17 mouse cellular contexts compared by ENCODE assay signal in genomic region chr5:97009601-97010335, GRCm38 (mm10). TPM values are rescaled to one million over a fixed set of nuclear protein-coding genes. Genes with fewer than 3 reads are reported as not detected.
DNase-seq lines count a peak whose midpoint lies in the region; ATAC-seq and TF ChIP-seq lines count a peak whose summit lies in the region.
"Had no signal": no experiment of that assay in that cellular context is flagged by ENCODE, and none has a peak within 500 bp of the region (broad histone marks: within the 10 kb centered on the region; RNA-seq: fewer than 3 reads in every experiment).

No protein-coding gene starts in this region.

- no peak overlapping the region for H3K4me2 ChIP-seq in forebrain, embryonic 12.5 days
- H3K4me2 ChIP-seq in stomach, embryonic 15.5 days, result no peak overlapping the region
- H3K4me2 ChIP-seq in stomach, postnatal 0 days (replicated peaks; ENCODE audit: low read depth), result no peak overlapping the region
- H3K4me2 ChIP-seq in kidney, embryonic 14.5 days (replicated peaks; ENCODE audit: low read depth, low read length), result no peak overlapping the region
- H3K4me2 ChIP-seq: midbrain, embryonic 12.5 days had no signal

- peak; percentile 13 for DNase-seq in forebrain, embryonic 10.5 days (ENCODE audit: extremely low spot score, low spot score)
- no peak for DNase-seq in stomach, postnatal 0 days (ENCODE audit: low spot score)
- peak; percentile 72 for DNase-seq in liver
- DNase-seq in neural tube, embryonic 10.5 days (ENCODE audit: extremely low spot score, low spot score), result no peak
- DNase-seq: cerebellum, adult 9-11 months; gastrocnemius, postnatal 25 days; heart, postnatal 10 days; lung, postnatal 14 days had no signal

- no peaks in the 10 kb centered on the region for H3K9me3 ChIP-seq in forebrain, embryonic 10.5 days
- H3K9me3 ChIP-seq in forebrain, embryonic 12.5 days, result no peaks in the 10 kb centered on the region
- H3K9me3 ChIP-seq in stomach, embryonic 15.5 days, result no peaks in the 10 kb centered on the region
- H3K9me3 ChIP-seq in stomach, postnatal 0 days (ENCODE audit: control insufficient read depth, low read length), result no peaks in the 10 kb centered on the region
- no peaks in the 10 kb centered on the region for H3K9me3 ChIP-seq in kidney, embryonic 14.5 days (ENCODE audit: control insufficient read depth, low read length)
- H3K9me3 ChIP-seq: midbrain, embryonic 12.5 days had no signal

- H3K4me1 ChIP-seq in forebrain, embryonic 10.5 days, result peaks cover 11% of the 10 kb centered on the region
- peaks cover 5% of the 10 kb centered on the region; the same call in 1 of the 2 replicates for H3K4me1 ChIP-seq in forebrain, embryonic 12.5 days
- H3K4me1 ChIP-seq in stomach, embryonic 15.5 days, result peaks cover under 1% of the 10 kb centered on the region; the same call in 1 of the 2 replicates
- H3K4me1 ChIP-seq in stomach, postnatal 0 days (replicated peaks; ENCODE audit: control insufficient read depth, insufficient read depth), result no peaks in the 10 kb centered on the region
- peaks cover under 1% of the 10 kb centered on the region; the same call in 1 of the 2 replicates for H3K4me1 ChIP-seq in kidney, embryonic 14.5 days (ENCODE audit: control insufficient read depth, insufficient read depth, low read length)
- H3K4me1 ChIP-seq: midbrain, embryonic 12.5 days had no signal

- H3K27ac ChIP-seq in forebrain, embryonic 10.5 days, result no peak overlapping the region
- no peak overlapping the region for H3K27ac ChIP-seq in forebrain, embryonic 12.5 days
- no peak overlapping the region for H3K27ac ChIP-seq in stomach, embryonic 15.5 days
- no peak overlapping the region for H3K27ac ChIP-seq in stomach, postnatal 0 days (replicated peaks)
- H3K27ac ChIP-seq in kidney, embryonic 14.5 days (ENCODE audit: low read depth, low read length), result no peak overlapping the region
- H3K27ac ChIP-seq: hindbrain, postnatal 0 days; kidney, postnatal 0 days; layer of hippocampus, adult 2 months; midbrain, embryonic 12.5 days had no signal

- no peak for ATAC-seq in forebrain, embryonic 12.5 days (ENCODE audit: low FRiP score)
- peak; percentile 45; the same call in 1 of the 2 replicates for ATAC-seq in stomach, embryonic 15.5 days (ENCODE audit: insufficient read depth, low FRiP score, low read depth)
- no peak for ATAC-seq in stomach, postnatal 0 days (ENCODE audit: low FRiP score, low TSS enrichment)
- peak; percentile 58 for ATAC-seq in megakaryocyte-erythroid progenitor cell, adult 5-6 weeks (replicated peaks; ENCODE audit: low FRiP score, low TSS enrichment, poor library complexity, severe bottlenecking)
- ATAC-seq in kidney, embryonic 14.5 days (ENCODE audit: low FRiP score, low TSS enrichment), result no peak
- ATAC-seq: hindbrain, postnatal 0 days had no signal

- H3K36me3 ChIP-seq in forebrain, embryonic 10.5 days (replicated peaks), result no peaks in the 10 kb centered on the region
- H3K36me3 ChIP-seq in forebrain, embryonic 12.5 days (replicated peaks), result no peaks in the 10 kb centered on the region
- no peaks in the 10 kb centered on the region for H3K36me3 ChIP-seq in stomach, embryonic 15.5 days
- H3K36me3 ChIP-seq in stomach, postnatal 0 days (ENCODE audit: control insufficient read depth, insufficient read depth, low read length), result no peaks in the 10 kb centered on the region
- H3K36me3 ChIP-seq in kidney, embryonic 14.5 days (ENCODE audit: control insufficient read depth, insufficient read depth, low read length), result no peaks in the 10 kb centered on the region
- H3K36me3 ChIP-seq: midbrain, embryonic 12.5 days had no signal

- no peak for TF ChIP-seq EP300 in stomach, postnatal 0 days (optimal IDR thresholded peaks at IDR 0.05)

- no peak overlapping the region for H3K4me3 ChIP-seq in forebrain, embryonic 10.5 days
- H3K4me3 ChIP-seq in forebrain, embryonic 12.5 days (replicated peaks), result no peak overlapping the region
- no peak overlapping the region for H3K4me3 ChIP-seq in stomach, embryonic 15.5 days (replicated peaks)
- no peak overlapping the region for H3K4me3 ChIP-seq in stomach, postnatal 0 days (ENCODE audit: low read depth, low read length)
- H3K4me3 ChIP-seq in kidney, embryonic 14.5 days (ENCODE audit: low read length), result no peak overlapping the region
- H3K4me3 ChIP-seq: layer of hippocampus, adult 2 months; midbrain, embryonic 12.5 days; myocyte had no signal

- H3K9ac ChIP-seq in forebrain, embryonic 12.5 days, result no peak overlapping the region
- no peak overlapping the region for H3K9ac ChIP-seq in stomach, embryonic 15.5 days
- no peak overlapping the region for H3K9ac ChIP-seq in stomach, postnatal 0 days (ENCODE audit: low read length)
- H3K9ac ChIP-seq in kidney, embryonic 14.5 days (ENCODE audit: low read depth, low read length), result no peak overlapping the region
- H3K9ac ChIP-seq: midbrain, embryonic 12.5 days had no signal

- 89% methylated on average over 11 of the region's 11 CpGs for WGBS in forebrain, embryonic 10.5 days
- 90% methylated on average over 11 of the region's 11 CpGs for WGBS in forebrain, embryonic 12.5 days
- WGBS in stomach, embryonic 15.5 days, result 81% methylated on average over 11 of the region's 11 CpGs
- 82% methylated on average over 11 of the region's 11 CpGs for WGBS in stomach, postnatal 0 days
- WGBS in kidney, embryonic 14.5 days, result 82% methylated on average over 11 of the region's 11 CpGs

- no peaks in the 10 kb centered on the region for H3K27me3 ChIP-seq in forebrain, embryonic 10.5 days (ENCODE audit: poor library complexity, severe bottlenecking)
- no peaks in the 10 kb centered on the region for H3K27me3 ChIP-seq in forebrain, embryonic 12.5 days
- no peaks in the 10 kb centered on the region for H3K27me3 ChIP-seq in stomach, embryonic 15.5 days (replicated peaks)
- H3K27me3 ChIP-seq in stomach, postnatal 0 days (ENCODE audit: control insufficient read depth, insufficient read depth, low read length), result no peaks in the 10 kb centered on the region
- H3K27me3 ChIP-seq in kidney, embryonic 14.5 days (ENCODE audit: control insufficient read depth, insufficient read depth, low read length), result no peaks in the 10 kb centered on the region
- H3K27me3 ChIP-seq: midbrain, embryonic 12.5 days had no signal

- TF ChIP-seq CTCF in stomach, postnatal 0 days (IDR thresholded peaks at IDR 0.05; ENCODE audit: low read depth), result no peak

RNA-seq across cellular contexts. Expression of gene Bmp2k, which starts 12.3 kb away (rescaled TPM):
- 8.7 and 8.8 TPM in 2 replicates for polyA plus RNA-seq in forebrain, embryonic 10.5 days (2016; fragmentation: Nextera tagmentation; extraction: Ambion mirVana)
- 9.2 TPM in 2 replicates for polyA plus RNA-seq in forebrain, embryonic 12.5 days (2016; fragmentation: Nextera tagmentation; extraction: Ambion mirVana)
- 13.8 and 15.0 TPM in 2 replicates for polyA plus RNA-seq in stomach, embryonic 15.5 days (2015; fragmentation: Nextera tagmentation; extraction: Ambion mirVana)
- 10.6 and 11.9 TPM in 2 replicates for polyA plus RNA-seq in stomach, postnatal 0 days (2015; fragmentation: Nextera tagmentation; extraction: Ambion mirVana)
- total RNA-seq in megakaryocyte-erythroid progenitor cell, adult 5-6 weeks (2014; fragmentation: Nextera tagmentation), result 14.0 and 15.9 TPM in 2 replicates
- total RNA-seq in megakaryocyte-erythroid progenitor cell, adult 5-6 weeks (2017), result 16.8 and 17.2 TPM in 2 replicates
- polyA plus RNA-seq in kidney, embryonic 14.5 days (2014; fragmentation: Nextera tagmentation; extraction: Ambion mirVana), result 9.7 and 10.9 TPM in 2 replicates

Comparison
In these comparisons a context has a peak if more than half of its experiments do, and no peak if none do; other contexts are left out.
1. ATAC-seq: peak in stomach, embryonic 15.5 days (single experiment) and megakaryocyte-erythroid progenitor cell, adult 5-6 weeks (single experiment); none in forebrain, embryonic 12.5 days (single experiment), stomach, postnatal 0 days (single experiment) and kidney, embryonic 14.5 days (single experiment).
2. DNase-seq: peak in forebrain, embryonic 10.5 days (single experiment) and liver (single experiment); none in stomach, postnatal 0 days (single experiment) and neural tube, embryonic 10.5 days (single experiment).